Mouse (Mus musculus) left cerebral cortex, postnatal 4 days (tissue): Measurements from ENCODE around the gene Tcf7l2. TPM values are rescaled to one million over a fixed set of nuclear protein-coding genes. Genes with fewer than 3 reads are reported as not detected.
A peak's percentile ranks its signal among the peaks of the same experiment; 100 is the strongest.

Experiments used
- DNase-seq: peaks from one replicate; pipeline ENCODE4 v3.0.0-alpha.2; 2022
- intact Hi-C: fragments of 180-260 bp; cut with DNase I; formaldehyde crosslinking; loops from one replicate; pipeline ENCODE4 v1.15.1; 2025
- total RNA-seq, 2 experiments: library from RNA; stranded (reverse); gene quantifications; 2 replicates each; pipeline ENCODE4 v1.2.3; 2021

Tcf7l2 gene
- total RNA-seq, 2 experiments from 2014 or later, result 9.6 to 11.9 TPM

DNA sequence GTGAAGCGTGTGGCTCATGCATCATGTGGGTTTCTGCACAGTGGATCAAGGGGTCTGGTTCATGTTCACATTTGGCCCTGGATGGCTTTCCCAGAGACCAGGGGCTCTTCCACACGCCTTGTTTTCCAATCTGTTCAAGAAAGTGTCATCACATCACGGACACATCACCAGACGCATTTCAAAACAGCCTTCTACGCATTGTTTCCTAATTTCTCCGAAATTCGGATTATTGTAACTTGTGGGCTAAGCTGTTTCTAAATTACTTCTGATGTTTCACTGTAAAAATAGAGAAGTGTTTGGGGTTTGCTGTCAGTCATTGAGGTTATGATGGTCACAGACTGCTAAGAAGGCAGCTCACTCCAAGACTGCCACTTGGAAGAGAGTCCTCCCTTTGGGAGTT lies 78.6 kb downstream of the Tcf7l2 start:
- intact Hi-C loops, result no loop called here
- DNase-seq, result no peak

DNA sequence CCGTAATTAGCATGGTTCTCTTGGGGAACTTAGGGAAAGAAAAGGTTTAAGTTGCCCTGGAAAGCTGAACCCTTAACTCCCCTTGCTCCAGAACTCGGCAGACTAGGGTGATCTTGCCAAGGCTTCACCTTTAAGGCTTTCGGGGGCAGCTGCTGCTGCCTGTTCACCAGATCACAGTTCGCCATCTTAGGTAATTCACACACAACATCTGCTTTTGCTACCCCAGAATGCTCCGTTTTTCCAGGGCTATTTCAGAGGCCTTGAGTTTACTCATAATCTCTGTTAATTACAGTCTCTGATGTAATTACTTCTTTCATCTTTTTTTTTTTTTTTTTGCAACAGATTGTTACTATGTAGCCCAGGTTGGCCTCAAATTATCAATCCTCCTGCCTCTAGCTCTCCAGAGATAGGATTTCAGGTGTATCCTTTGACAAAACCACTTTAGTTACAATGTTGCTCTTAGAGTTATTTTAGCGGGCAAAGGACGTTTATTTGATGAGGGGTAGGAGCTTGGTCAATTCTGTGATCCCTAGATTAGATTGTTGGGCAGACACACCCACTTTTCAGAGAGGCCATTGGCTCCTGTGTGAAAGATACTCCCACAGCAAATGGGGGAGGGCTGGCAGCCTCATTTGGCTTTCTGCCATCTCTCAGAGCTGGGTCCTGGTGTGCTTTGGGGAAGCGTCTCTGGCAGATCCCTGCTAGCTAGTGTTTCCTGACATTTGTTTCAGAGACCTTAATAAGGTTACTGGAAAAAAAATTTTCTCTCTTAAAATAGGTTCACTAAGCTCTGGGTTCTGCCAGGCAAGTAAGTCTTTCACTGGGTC lies 83.6 kb downstream of the Tcf7l2 start:
- intact Hi-C loops, result no loop called here
- peak; percentile 51 for DNase-seq

DNA sequence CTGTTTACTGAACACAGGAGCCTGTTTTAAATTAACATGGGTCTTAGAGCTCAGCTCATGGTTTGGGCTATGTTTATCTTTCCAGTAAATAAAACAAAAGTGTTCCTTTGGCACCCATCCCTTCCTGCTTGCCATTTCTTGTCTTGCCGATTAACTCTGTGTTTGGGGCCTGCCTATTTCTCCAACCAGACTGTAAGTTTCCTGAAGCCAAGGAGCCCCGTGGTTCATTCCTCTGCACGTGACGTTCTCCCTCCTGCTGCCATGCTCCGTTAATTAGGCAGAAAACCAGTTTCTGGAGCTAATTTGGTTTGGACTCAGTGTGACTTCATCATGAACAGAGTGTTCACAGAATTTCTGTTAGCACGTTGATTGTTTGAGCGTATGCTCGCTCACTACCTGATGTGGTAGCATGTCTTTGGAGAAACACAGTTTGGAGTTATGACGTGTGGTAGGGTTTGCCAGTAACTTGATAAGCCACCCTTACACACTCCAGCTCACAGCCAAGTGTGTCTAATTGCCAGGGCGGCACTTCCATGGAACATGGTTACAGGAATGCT lies 84.4 kb downstream of the Tcf7l2 start:
- DNase-seq, result no peak
- intact Hi-C loops, result no loop called here

DNA sequence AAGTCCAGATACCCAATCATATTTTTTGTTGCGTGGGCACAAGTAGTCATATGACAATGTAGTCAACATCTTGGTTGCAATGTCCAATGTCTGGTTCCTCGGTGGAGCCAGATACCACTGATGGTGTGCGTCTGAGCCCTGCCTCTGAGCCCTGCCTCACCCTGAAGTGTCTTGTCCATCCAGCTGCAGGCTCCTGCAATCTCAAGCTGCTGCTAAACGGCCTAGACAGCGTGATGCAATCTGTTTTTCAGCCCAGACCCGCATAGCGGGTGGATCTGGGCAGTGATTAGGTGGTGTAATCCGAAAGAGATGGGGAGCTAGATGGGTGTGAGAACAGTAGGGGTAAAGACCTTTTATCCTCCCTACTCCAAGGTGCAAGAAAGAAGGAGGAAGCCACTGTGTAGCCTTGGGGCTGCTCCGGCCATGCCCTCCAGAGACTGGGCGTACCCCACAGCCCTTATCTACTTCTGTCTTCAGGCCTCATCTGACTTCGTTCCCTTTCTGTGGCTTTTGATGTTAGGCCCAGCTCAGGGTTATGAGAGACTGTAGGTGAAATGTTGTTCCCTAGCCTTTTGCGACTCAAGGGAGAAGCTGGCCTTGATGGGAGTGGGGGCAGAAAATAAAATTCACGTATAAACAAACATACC lies 86.1 kb downstream of the Tcf7l2 start:
- no peak for DNase-seq
- intact Hi-C loops, result no loop called here

DNA sequence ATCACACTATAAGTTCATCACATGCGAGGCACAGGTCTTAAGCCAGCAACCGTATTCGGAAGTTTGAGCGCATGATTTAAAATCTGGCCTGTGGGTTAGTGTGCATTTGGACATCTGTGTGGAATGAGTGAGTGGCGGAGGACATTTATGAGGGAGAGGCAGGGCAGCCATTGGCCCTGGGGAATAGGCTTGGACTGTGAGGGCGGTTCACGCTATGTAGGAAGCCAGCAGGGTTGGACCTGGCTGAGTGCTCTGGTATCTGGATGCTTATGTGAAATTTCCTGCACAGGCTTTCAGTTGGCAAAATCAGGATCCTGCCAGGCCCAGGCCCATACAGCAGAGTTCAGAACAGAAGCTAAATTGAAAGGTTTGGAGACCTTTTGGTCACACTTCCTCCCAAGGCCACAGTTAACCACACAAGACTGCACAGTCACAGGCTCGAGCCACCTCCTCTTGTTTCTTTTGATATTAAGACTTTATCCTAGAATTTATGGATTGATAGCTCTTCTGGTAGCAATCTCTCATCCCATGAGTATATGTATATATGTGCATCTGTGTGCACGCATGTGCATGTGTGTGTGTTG lies 89.4 kb downstream of the Tcf7l2 start:
- DNase-seq, result no peak
- intact Hi-C loops, result no loop called here

DNA sequence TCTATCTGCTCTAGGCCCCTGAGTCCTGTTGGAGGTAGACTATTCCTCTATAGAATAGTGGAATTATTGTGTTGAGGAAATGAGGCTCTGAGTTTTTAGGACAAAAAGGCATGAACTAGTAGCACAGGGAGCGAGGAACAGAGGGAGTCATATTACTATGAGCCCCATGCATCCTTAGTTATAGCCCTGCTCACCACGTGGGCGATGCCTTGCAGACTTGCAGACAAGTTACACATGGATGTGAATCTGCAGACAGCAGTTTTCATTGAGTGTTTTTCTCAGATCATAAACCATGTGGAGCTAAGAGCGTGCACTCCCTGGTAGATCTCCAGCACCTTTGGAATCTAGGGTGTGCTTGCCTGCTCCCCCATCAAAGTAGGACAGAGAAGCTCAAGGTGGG lies 90.5 kb downstream of the Tcf7l2 start:
- DNase-seq, result no peak
- intact Hi-C loops, result no loop called here

DNA sequence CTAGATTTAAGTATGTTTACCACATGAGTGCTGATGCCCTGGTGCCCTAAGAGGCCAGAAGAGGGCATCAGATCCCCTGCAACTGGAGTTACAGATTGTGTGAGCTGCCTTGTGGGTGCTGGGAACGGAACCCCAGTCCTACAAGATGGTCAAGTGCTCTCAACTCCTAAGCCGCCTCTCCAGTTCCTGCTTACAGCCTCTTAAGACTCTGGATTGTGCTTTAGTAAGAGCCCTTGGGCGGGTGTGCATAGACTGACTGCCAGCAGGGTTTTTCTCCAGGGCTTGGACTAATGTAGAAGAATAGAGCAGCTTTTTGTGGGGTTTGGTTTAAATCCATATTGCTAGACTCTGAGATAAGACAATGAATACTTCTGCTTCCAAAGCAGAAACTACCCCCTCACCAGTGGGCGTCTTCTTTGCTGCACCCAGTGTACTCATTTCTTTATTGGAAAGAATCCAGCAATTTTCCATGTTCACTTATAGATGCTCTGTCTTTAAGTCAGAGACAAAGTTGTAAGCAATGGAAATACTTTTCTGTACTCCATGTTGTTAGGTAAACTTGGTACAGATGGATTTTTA lies 92.3 kb downstream of the Tcf7l2 start:
- DNase-seq, result no peak
- intact Hi-C loops, result no loop called here

DNA sequence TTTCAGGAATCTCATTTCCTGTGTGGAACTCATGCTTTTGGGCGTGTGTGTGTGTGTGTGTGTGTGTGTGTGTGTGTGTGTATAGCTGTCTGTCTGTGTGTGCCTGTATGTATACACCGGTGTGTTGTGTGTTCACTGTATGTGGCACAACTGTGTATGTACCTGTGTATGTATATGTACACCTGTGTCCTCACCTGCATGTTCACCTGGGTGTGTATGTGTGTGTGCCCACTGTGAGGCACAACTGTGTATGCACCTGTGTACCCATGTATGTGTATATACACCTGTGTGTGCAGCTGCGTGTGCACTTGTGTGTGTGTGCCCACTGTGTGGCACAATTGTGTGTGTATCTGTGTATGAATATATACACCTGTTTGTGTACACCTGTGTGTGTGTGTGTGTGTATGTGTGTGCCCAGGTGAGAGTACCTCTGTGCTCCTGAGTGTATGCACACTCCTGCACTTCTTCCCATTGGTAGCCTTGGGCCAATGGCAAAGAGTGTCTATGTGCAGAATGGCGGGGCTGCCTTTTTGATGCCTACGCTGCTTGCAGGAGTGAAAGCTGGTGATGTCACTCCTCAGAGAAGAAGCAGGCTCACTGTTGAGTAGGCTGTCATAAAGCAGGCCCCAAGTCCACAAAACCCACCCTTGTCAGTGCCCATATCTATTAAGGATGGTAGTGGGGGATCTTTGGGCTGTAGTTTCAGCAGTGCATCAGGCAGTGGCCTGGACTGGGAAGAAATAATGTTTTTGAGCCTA lies 95.5 kb downstream of the Tcf7l2 start:
- no peak for DNase-seq

DNA sequence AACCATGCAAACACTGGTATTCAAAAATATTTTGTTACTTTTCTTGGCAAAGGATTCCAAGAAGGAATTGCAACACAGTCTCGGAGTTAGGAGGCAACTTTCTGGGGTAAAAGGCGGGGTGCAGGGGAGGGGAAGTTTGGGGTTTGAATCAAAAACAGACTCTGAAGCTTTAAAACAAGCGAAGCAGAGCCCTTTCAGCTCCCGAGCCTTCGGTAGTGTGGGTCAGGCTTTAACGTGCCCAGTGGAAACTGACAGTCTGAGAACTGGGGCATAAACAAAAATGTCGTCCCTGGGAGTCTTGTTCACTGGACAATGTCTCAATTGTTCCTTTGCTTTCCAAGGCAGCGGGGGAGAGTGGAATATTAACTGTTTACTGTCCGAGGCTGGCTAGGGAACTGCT lies 96.3 kb downstream of the Tcf7l2 start:
- DNase-seq, result peak; percentile 26
- intact Hi-C loops, result no loop called here

More for the DNA sequence above, 95.5 kb downstream of the Tcf7l2 start:
- intact Hi-C loops, result no loop called here

DNA sequence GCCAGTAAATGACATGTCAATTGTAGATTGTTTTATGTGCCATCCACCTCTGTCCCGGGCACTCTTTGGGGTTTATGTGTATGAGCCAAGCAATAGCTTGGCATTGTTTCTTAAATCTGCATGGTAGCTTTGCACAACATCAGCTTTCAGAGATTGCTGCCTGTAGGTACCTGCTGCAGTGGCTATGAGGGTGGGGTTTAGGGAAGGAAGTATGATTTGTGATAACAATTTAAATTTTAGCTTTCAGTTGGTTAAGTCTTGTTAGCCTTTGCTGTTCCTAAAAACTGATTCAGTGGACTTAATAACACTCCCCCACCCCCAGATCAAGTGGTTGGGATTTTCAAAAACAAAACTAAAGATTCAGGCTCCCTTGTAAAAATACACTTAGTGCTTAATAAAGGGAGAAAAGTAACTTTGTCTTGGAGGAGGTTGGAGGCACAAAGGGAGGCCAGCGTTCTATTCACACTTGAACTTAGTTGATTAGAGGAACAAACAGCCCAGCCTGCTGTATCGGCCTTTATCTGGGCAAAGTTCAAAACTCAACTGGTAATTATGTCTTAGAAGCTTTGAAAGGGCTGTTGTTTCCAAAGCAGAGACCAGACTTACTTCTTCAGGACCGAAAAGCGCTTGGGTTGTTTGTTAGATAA lies 96.9 kb downstream of the Tcf7l2 start:
- intact Hi-C loops, result no loop called here
- DNase-seq, result no peak

DNA sequence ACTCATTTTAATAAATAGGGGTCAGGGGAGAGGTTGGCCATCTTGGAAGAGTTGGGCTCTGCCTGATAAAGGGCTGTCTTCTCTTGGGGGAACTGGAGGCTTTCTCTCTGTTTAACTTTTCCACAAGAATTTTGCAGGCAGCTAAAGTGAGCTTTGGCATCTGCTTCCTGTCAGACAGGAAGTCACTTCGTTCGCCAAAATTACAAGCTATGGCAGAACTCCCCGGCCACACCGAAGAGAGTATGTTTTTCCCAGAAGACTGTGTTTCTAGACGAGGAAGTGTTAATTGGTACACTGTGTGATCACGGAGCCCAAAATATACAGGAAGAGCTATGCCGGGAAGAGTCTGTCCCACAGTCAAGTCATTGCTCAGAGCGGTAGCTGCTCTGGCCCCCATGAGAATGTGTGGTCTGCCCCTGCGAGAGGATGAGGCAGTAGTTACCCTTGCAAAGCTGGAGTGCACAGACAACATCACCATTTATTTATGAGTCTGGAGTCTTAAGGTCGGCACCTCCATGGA lies 97.5 kb downstream of the Tcf7l2 start:
- intact Hi-C loops, result no loop called here
- DNase-seq, result no peak

DNA sequence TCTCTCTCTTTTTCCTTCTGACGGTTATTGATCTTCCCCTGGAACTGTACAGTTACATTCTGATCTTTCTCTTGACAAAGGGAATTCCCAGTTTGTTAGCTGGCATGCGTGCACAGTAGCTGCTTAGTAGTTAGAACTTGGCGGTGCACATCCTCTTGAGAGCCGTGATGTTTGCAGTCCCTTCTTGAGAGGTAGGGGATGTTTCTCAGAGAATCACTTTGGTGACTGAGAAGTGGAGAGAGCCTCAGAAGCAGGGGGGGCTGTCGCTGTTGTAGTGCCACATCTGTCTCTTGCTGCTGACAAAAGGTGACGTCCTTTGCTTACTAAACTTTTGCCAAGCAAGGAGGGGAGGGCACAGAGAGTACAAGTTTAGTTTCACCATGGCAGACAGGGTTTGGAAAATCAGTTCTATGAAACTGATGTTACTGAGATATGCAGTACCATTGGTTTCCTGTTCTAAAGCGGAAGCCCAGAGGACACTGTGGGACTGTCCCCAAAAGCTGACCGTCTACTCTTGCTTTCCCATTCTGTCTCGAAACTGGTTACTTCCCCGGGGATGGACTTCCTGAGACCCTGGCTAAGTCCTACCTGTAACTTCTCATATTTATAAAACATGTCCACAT lies 99.0 kb downstream of the Tcf7l2 start:
- no peak for DNase-seq
- intact Hi-C loops, result no loop called here

DNA sequence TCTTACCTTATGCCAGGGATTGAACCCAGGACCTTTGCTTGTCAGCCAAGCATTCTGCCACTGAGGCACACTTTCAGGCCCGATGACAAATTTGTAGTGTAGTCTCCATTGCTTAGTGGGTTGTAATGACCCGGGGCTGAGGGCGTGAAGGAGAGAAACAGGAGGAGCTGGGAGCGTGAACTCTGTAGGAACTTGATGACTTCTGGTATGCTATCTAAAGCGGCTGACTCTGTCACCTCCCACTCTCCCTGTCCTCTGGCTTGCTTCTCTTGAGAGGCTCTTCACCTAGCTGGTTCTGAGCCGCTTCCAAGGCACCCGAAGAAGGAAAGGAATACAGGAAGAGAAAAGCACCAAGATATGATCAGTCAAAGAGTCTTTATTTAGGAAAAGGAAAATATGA lies 100.4 kb downstream of the Tcf7l2 start:
- intact Hi-C loops, result no loop called here
- DNase-seq, result no peak

DNA sequence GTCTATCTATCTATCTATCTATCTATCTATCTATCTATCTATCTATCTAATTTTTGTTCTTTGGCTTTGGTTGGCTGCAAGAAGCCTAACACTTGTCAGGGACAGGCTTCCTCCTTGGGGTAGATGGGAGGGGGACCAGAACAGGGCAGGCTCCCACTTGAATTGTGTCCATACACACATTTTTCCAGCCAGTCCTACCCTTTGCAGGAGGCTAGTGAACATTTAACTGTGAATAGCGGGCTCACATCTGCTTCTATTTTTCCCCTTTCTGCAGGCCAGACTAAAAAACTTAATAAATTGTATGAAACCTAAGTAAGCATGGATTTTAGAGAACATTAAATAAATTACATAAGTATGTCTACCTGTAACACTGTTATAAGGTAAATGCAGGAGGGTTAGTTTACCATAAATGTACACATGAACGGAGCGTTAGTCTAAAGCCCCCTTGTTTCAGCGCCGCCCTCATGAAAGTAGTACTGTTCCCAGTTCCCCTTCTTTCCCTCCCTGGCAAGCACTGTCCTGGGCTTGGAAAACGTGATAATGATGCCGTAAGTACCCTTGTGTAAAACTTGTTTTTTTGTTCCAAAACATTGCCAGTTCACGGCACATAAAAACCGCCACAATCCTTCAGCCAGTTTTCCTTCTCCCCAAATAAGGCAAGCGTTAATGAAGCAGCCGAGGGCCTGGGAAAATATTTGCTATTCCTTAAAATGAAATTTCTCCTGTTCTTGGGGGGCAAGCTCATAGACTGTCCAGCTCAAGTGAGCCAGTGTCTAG lies 101.7 kb downstream of the Tcf7l2 start:
- intact Hi-C loops, result no loop called here

DNA sequence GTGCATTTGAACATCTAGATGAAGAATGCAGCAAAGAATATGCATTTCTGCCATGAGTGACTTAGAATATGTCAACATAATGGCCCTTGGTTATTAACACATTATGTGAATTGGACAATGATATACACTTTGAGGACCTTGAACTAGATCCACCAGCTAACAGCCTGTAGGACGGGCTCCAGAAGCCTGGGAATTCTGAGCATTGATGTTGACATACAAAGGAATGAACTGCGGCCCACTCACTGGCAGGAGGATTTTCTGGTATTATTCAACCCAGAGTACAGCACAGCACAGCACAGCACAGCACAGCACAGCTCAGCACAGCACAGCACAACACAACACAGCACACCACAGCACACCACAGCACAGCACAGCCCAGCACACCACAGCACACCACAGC lies 104.1 kb downstream of the Tcf7l2 start:
- no peak for DNase-seq
- intact Hi-C loops, result no loop called here

More for the DNA sequence above, 101.7 kb downstream of the Tcf7l2 start:
- DNase-seq, result no peak

DNA sequence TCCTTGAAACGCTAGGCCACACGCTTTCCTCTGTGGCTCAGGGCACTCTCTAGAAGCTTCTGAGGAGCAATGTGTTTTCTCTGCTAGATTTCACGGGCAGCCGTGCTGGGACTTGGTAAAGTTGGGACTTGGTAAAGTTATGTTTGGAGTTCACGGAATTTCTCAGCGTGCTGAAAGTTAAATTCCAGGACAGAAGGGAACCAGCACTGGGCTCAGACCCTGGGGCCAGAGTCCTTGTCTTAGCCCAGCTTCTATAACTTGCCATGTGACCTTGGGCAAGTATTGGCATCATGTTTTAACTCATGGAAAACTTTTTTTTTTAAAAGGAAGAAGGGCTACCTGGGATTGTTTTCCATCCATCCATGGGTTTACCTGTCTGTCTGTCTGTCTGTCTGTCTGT lies 104.6 kb downstream of the Tcf7l2 start:
- intact Hi-C loops, result no loop called here
- no peak for DNase-seq

DNA sequence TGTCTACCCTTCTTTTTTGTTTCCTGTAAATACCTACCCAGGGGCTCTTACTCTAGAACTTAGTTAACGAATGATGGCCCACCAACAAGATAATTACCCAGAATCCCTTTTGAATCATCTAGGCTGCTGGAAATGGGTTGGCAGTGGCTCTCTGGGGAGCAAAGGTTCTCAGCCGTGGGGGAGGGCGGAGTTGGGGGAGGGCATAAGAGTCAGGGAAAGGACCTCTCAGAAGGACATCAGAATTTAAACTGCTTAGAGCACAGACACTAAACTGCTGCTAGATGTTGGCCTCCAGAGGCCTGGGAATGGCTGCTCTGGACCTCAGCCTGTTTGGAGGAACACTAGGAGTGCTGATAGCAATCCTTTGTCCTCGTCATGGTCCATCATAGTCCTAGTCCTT lies 105.4 kb downstream of the Tcf7l2 start:
- intact Hi-C loops, result no loop called here
- DNase-seq, result no peak

DNA sequence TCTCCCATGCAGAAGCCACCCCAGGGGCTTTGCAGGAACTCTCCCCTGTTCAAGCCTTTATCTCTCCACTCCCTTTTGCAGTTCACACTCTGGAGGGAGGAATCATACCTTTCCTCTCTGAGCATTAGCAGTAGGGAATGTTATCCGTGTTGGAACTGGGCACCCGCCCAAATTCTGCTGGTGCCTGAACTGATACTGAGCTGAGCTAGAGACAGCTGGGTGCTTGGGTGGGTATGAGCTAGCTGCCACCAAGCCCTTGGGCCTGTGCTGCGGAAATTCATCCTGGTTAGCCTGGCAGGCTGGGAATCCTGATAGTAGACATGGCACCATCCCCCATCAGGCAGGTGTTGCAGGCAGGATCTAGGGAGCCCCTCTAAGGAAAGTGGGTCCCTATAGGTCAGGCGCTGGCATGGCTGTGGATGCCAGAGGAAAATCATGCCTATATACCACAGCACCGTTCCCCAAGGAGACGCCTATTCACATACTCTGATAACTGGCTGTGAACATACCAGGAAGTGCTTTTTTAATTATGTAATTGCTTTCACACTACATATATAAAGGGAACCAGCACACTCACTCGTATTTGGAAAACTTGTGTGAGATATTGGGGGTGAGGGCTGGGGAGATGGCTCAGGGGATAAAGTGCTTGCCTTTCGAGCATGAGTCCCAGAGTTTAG lies 108.9 kb downstream of the Tcf7l2 start:
- DNase-seq, result peak; percentile 49
- intact Hi-C loops, result no loop called here
